Mouse (Mus musculus) E14TG2a.4 (cell line): ENCODE results near the gene Prkg1.

ENCODE experiments used
- CTCF ChIP-seq: conservative IDR thresholded peaks from 2 replicates; pipeline ENCODE4 v1.5.1; 2014; ENCODE audit warnings: low read length
- NANOG ChIP-seq: IDR thresholded peaks from 2 replicates; pipeline ENCODE4 v1.6.1; 2014; ENCODE audit warnings: borderline replicate concordance, low read length, mixed read lengths

GRCm38 (mm10) chr19:30554467-30554881, 1210.4 kb downstream of the Prkg1 start:
- TF ChIP-seq CTCF (peak; percentile 86), NANOG (no peak)
